Mouse (Mus musculus): ENCODE data around the gene Art2b. TPM values are rescaled to one million over a fixed set of nuclear protein-coding genes. Genes with fewer than 3 reads are reported as not detected.
"Not testable (repeated sequence)": the region's sequence is repeated elsewhere in the genome, so short reads cannot be mapped to it uniquely, and the experiment has no call there.

Art2b gene
- polyA plus RNA-seq, 1 experiment from 2014 or later, result not detected

GRCm38 (mm10) chr7:101615406-101615805, 30.0 kb upstream of the Art2b start:
- Histone ChIP-seq H3K9ac (no peak overlapping the region), H3K4me1 (replicated peaks) (0 out of 2 replicates have a peak, but pooled peaks cover 4% of the 10 kb centered on the region), H3K4me2 (no peak overlapping the region), H3K9me3 (replicated peaks) (no peaks in the 10 kb centered on the region), H3K4me3 (replicated peaks) (no peak overlapping the region), H3K27me3 (no peaks in the 10 kb centered on the region), H3K27ac (replicated peaks) (no peak overlapping the region), H3K36me3 (replicated peaks) (no peaks in the 10 kb centered on the region)
- no peak for ATAC-seq (ENCODE audit: insufficient read depth)
- WGBS (ENCODE audit: insufficient replicate concordance), result 62% methylated on average over 7 of the region's 7 CpGs

DNA sequence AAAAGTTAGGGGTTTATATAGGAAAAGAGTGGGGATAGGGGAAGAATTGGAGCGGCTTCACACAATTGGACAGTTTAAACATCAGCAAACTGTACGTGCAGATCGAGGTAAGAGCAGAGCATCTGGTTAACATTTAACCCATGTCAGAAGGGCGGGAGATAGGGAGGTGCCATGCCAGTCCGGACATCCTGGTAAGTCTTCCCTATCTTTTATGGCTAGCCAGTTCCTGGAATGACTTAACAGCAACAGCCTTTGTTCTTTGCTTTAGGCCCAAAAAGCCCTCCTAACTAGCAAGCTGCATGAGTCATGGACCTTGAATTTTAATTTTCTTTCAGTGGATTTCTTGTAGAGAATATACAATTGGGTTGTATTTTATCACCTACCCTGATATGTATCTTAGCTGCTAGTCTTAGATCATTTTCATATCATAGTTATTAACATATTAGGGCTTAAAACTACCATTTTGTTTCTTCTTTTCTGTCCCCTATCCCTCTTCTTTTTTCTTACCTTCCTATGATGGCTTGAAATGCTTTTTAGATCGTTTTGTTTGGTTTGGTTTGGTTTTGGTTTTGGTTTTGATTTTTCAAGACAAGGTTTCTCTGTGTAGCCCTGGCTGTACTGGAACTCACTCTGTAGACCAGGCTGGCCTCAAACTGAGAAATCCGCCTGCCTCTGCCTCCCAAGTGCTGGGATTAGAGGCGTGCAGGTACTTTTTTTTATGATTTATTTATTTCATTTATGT, 27.6 kb upstream of the Art2b start:
- 56% methylated on average over 8 of the region's 8 CpGs for WGBS (ENCODE audit: insufficient replicate concordance)
- not testable (repeated sequence) for ATAC-seq (ENCODE audit: insufficient read depth); H3K4me3 ChIP-seq (replicated peaks); H3K27me3 ChIP-seq; H3K4me1 ChIP-seq (replicated peaks); H3K36me3 ChIP-seq (replicated peaks); H3K9ac ChIP-seq; H3K27ac ChIP-seq (replicated peaks); H3K9me3 ChIP-seq (replicated peaks); H3K4me2 ChIP-seq

GRCm38 (mm10) chr7:101607845-101608244, 22.4 kb upstream of the Art2b start:
- Histone ChIP-seq H3K9me3 (replicated peaks) (no peaks in the 10 kb centered on the region), H3K4me2 (no peak overlapping the region), H3K4me1 (replicated peaks) (no peaks in the 10 kb centered on the region), H3K9ac (no peak overlapping the region), H3K27ac (replicated peaks) (no peak overlapping the region), H3K27me3 (no peaks in the 10 kb centered on the region), H3K36me3 (replicated peaks) (no peaks in the 10 kb centered on the region), H3K4me3 (replicated peaks) (no peak overlapping the region)
- no peak for ATAC-seq (ENCODE audit: insufficient read depth)
- 38% methylated on average over 6 of the region's 6 CpGs for WGBS (ENCODE audit: insufficient replicate concordance)

GRCm38 (mm10) chr7:101600406-101600805, 15.0 kb upstream of the Art2b start:
- Histone ChIP-seq H3K4me3 (replicated peaks) (no peak overlapping the region), H3K9ac (no peak overlapping the region), H3K36me3 (replicated peaks) (no peaks in the 10 kb centered on the region), H3K27ac (replicated peaks) (no peak overlapping the region), H3K9me3 (replicated peaks) (no peaks in the 10 kb centered on the region), H3K4me2 (no peak overlapping the region), H3K27me3 (no peaks in the 10 kb centered on the region), H3K4me1 (replicated peaks) (no peaks in the 10 kb centered on the region)
- no peak for ATAC-seq (ENCODE audit: insufficient read depth)
- 68% methylated on average over 1 of the region's 1 CpGs for WGBS (ENCODE audit: insufficient replicate concordance)

GRCm38 (mm10) chr7:101598482-101598881, 13.1 kb upstream of the Art2b start:
- Histone ChIP-seq H3K36me3 (replicated peaks) (no peaks in the 10 kb centered on the region), H3K9ac (no peak overlapping the region), H3K4me2 (no peak overlapping the region), H3K27ac (replicated peaks) (no peak overlapping the region), H3K4me1 (replicated peaks) (no peaks in the 10 kb centered on the region), H3K27me3 (peaks cover 4% of the 10 kb centered on the region; the same call in 1 of the 2 replicates), H3K9me3 (replicated peaks) (no peaks in the 10 kb centered on the region), H3K4me3 (replicated peaks) (no peak overlapping the region)
- 50% methylated on average over 2 of the region's 2 CpGs for WGBS (ENCODE audit: insufficient replicate concordance)
- ATAC-seq (ENCODE audit: insufficient read depth), result no peak

GRCm38 (mm10) chr7:101594969-101595368, 9.6 kb upstream of the Art2b start:
- no peaks in the 10 kb centered on the region for H3K4me1 ChIP-seq (replicated peaks)
- no peak overlapping the region for H3K4me2 ChIP-seq
- 48% methylated on average over 2 of the region's 2 CpGs for WGBS (ENCODE audit: insufficient replicate concordance)
- no peak overlapping the region for H3K9ac ChIP-seq
- no peak overlapping the region for H3K27ac ChIP-seq (replicated peaks)
- H3K9me3 ChIP-seq (replicated peaks), result no peaks in the 10 kb centered on the region
- H3K4me3 ChIP-seq (replicated peaks), result no peak overlapping the region
- no peak for ATAC-seq (ENCODE audit: insufficient read depth)
- no peaks in the 10 kb centered on the region for H3K36me3 ChIP-seq (replicated peaks)
- H3K27me3 ChIP-seq, result peaks cover 4% of the 10 kb centered on the region; the same call in 1 of the 2 replicates

GRCm38 (mm10) chr7:101584271-101584670, 1.1 kb downstream of the Art2b start:
- 32% methylated on average over 6 of the region's 6 CpGs for WGBS (ENCODE audit: insufficient replicate concordance)
- H3K27ac ChIP-seq (replicated peaks); H3K9ac ChIP-seq; H3K4me2 ChIP-seq; H3K4me1 ChIP-seq (replicated peaks); H3K27me3 ChIP-seq; H3K9me3 ChIP-seq (replicated peaks); H3K36me3 ChIP-seq (replicated peaks); ATAC-seq (ENCODE audit: insufficient read depth); H3K4me3 ChIP-seq (replicated peaks): not testable (repeated sequence)

DNA sequence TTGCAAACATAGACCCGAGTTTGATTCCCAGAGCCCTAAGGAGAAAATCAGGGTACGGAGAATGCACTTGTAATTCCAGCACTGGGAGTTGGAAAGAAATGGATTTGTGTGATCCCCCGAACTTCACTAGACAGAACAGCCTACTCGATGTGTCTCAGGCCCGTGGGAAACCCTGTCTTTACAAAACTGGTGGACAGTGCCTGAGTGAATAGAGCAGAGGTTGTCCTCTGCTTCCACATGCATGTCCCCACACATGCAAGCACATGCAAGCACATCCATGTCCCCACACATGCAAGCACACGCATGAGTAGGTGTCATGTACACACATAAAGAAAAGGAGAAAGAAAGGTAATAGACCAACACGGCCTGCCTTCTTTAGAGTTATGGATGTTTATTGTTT, 3.4 kb downstream of the Art2b start:
- H3K4me2 ChIP-seq, result no peak overlapping the region
- no peak for ATAC-seq (ENCODE audit: insufficient read depth)
- no peaks in the 10 kb centered on the region for H3K36me3 ChIP-seq (replicated peaks)
- H3K27ac ChIP-seq (replicated peaks), result no peak overlapping the region
- H3K4me3 ChIP-seq (replicated peaks), result no peak overlapping the region
- H3K9ac ChIP-seq, result no peak overlapping the region
- no peaks in the 10 kb centered on the region for H3K27me3 ChIP-seq
- H3K4me1 ChIP-seq (replicated peaks), result no peaks in the 10 kb centered on the region
- H3K9me3 ChIP-seq (replicated peaks), result no peaks in the 10 kb centered on the region
- 63% methylated on average over 7 of the region's 7 CpGs for WGBS (ENCODE audit: insufficient replicate concordance)

DNA sequence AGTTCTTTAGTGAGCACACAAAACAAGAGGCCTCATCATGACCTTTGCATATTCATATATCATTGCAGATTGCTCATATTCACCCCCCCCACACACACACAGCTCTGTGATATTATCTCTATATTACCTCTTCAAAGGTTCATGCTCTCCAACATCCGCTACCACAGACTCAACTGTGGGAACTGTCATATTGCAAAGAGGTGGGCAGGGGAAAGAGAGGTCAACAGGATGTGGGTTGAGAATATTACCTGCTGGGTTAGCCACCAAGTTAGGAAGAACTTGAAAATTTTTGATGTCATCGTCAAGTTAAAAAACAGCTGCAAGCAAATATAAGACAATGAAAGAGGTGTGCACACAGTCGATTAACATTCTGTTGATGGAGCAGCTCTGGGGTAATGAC, 4.5 kb downstream of the Art2b start:
- ATAC-seq (ENCODE audit: insufficient read depth); H3K27ac ChIP-seq (replicated peaks); H3K4me3 ChIP-seq (replicated peaks); H3K27me3 ChIP-seq; H3K4me1 ChIP-seq (replicated peaks); H3K4me2 ChIP-seq; H3K9me3 ChIP-seq (replicated peaks); H3K9ac ChIP-seq; H3K36me3 ChIP-seq (replicated peaks): not testable (repeated sequence)
- 65% methylated on average over 3 of the region's 3 CpGs for WGBS (ENCODE audit: insufficient replicate concordance)

- Histone ChIP-seq H3K4me3 (replicated peaks) (no peak overlapping the region), H3K4me2 (no peak overlapping the region), H3K27ac (replicated peaks) (no peak overlapping the region), H3K4me1 (replicated peaks) (no peaks in the 10 kb centered on the region), H3K9ac (no peak overlapping the region), H3K9me3 (replicated peaks) (no peaks in the 10 kb centered on the region), H3K27me3 (no peaks in the 10 kb centered on the region), H3K36me3 (replicated peaks) (no peaks in the 10 kb centered on the region)
- 36% methylated on average over 3 of the region's 3 CpGs for WGBS (ENCODE audit: insufficient replicate concordance)
- ATAC-seq (ENCODE audit: insufficient read depth), result no peak
These were observed 11.0 kb downstream of the Art2b start for GRCm38 (mm10) chr7:101574413-101574812.

- H3K4me1 ChIP-seq (replicated peaks); H3K9ac ChIP-seq; H3K4me3 ChIP-seq (replicated peaks); H3K27me3 ChIP-seq; H3K4me2 ChIP-seq; H3K27ac ChIP-seq (replicated peaks); H3K9me3 ChIP-seq (replicated peaks); H3K36me3 ChIP-seq (replicated peaks); ATAC-seq (ENCODE audit: insufficient read depth): not testable (repeated sequence)
- WGBS (ENCODE audit: insufficient replicate concordance), result 71% methylated on average over 12 of the region's 12 CpGs
These were observed 11.8 kb downstream of the Art2b start for GRCm38 (mm10) chr7:101573636-101574035.

GRCm38 (mm10) chr7:101564086-101564485, 21.3 kb downstream of the Art2b start:
- Histone ChIP-seq H3K4me3 (replicated peaks) (no peak overlapping the region), H3K36me3 (replicated peaks) (no peaks in the 10 kb centered on the region), H3K27me3 (no peaks in the 10 kb centered on the region), H3K4me2 (no peak overlapping the region), H3K9me3 (replicated peaks) (no peaks in the 10 kb centered on the region), H3K27ac (replicated peaks) (no peak overlapping the region), H3K9ac (no peak overlapping the region), H3K4me1 (replicated peaks) (no peaks in the 10 kb centered on the region)
- ATAC-seq (ENCODE audit: insufficient read depth), result no peak
- 63% methylated on average over 2 of the region's 2 CpGs for WGBS (ENCODE audit: insufficient replicate concordance)

Measured in liver, embryonic 15.5 days (tissue).